Mouse (Mus musculus) liver, embryonic 12.5 days (tissue): ENCODE measurements around the gene Spef2. TPM values are rescaled to one million over a fixed set of nuclear protein-coding genes. Genes with fewer than 3 reads are reported as not detected.
"Not testable (repeated sequence)": the region's sequence is repeated elsewhere in the genome, so short reads cannot be mapped to it uniquely, and the experiment has no call there.

Experiments used
- ATAC-seq: fragments of 200-750 bp; cut with Nextera tagmentation; 2 replicates; pipeline ENCODE4 v1.8.0; 2017; ENCODE audit warnings: moderate number of reproducible peaks, mild to moderate bottlenecking, moderate library complexity
- H3K27ac ChIP-seq: fragments of 300-500 bp; sonication (generic); 2 replicates; pipeline ENCODE4 v1.5.1; 2016; ENCODE audit warnings: mild to moderate bottlenecking
- H3K27me3 ChIP-seq: fragments of 300-500 bp; sonication (generic); replicated peaks from 2 replicates; pipeline ENCODE4 v1.6.1; 2016; ENCODE audit warnings: mild to moderate bottlenecking, moderate library complexity
- H3K36me3 ChIP-seq: fragments of 300-500 bp; sonication (generic); 2 replicates; pipeline ENCODE4 v1.6.1; 2016; ENCODE audit warnings: mild to moderate bottlenecking, moderate library complexity
- H3K4me1 ChIP-seq: fragments of 300-500 bp; sonication (generic); 2 replicates; pipeline ENCODE4 v1.6.1; 2016
- H3K4me2 ChIP-seq: fragments of 300-500 bp; sonication (generic); 2 replicates; pipeline ENCODE4 v1.6.1; 2016; ENCODE audit warnings: mild to moderate bottlenecking, moderate library complexity
- H3K4me3 ChIP-seq: fragments of 300-500 bp; sonication (generic); 2 replicates; pipeline ENCODE4 v1.5.1; 2016; ENCODE audit warnings: mild to moderate bottlenecking, moderate library complexity
- H3K9ac ChIP-seq: fragments of 300-500 bp; sonication (generic); 2 replicates; pipeline ENCODE4 v1.6.1; 2016; ENCODE audit warnings: mild to moderate bottlenecking, moderate library complexity
- H3K9me3 ChIP-seq: fragments of 300-500 bp; sonication (generic); replicated peaks from 2 replicates; pipeline ENCODE4 v1.6.1; 2016; ENCODE audit warnings: mild to moderate bottlenecking, moderate library complexity
- WGBS: fragments of 180-500 bp; shearing (Covaris S2); methylation state at CpG from one replicate; pipeline ENCODE4 v1.1.7; 2016; ENCODE audit not compliant: insufficient replicate concordance; 5-methylcytosine and 5-hydroxymethylcytosine counted together
- polyA plus RNA-seq: library from polyadenylated mRNA; unstranded; fragments of >200 nt; fragmentation: Nextera tagmentation; extraction: Ambion mirVana; gene quantifications from 2 replicates; pipeline ENCODE4 v1.2.1, GENCODE M21; 2016

The Spef2 gene
- polyA plus RNA-seq, 1 experiment from 2014 or later: 0.11 TPM

DNA sequence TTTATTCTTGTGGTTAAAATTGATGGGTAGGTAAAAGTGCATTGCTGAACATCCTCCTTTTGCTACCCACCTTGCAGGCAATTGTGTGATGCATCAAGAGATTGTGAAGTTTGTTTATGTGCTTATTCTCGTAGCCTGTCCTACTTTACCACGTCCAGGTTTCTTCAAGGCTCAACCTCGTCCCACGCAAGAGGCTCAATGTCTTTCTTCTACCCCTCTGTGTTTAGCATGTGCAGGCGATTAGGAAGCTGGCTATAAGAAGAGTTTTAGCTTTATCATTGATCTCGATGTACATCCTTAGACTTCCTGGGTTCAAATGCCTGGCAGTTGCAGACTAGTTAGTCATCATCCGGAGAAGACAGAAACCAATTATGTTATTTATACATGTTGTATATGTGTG lies 176.0 kb downstream of the Spef2 start:
- H3K27me3 ChIP-seq: no peaks in the 10 kb centered on the region
- 67% methylated on average over 7 of the region's 7 CpGs for WGBS
- no peak overlapping the region for H3K27ac ChIP-seq
- ATAC-seq: no peak
- no peaks in the 10 kb centered on the region for H3K4me1 ChIP-seq
- no peaks in the 10 kb centered on the region for H3K36me3 ChIP-seq
- no peak overlapping the region for H3K9ac ChIP-seq
- H3K9me3 ChIP-seq: no peaks in the 10 kb centered on the region
- no peak overlapping the region for H3K4me2 ChIP-seq
- no peak overlapping the region for H3K4me3 ChIP-seq

DNA sequence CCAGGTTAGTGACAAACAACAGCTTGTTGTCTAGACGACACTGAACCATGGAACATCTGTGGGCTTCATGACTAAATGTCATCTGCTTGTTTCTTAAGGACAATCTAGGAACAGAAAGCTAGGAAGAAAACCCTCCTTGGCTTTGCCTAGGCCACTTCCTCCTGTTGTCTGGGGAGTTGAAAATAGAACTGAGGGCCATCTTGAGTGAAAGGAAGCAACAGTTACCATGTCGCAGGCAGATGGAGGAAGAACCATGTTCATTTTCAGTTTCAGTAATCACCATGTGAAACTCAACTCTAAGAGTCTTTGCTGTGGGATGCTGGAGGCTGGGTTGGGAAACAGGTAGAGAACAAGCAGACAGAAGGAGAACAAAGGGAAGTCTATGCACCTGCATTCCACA lies 176.8 kb downstream of the Spef2 start:
- H3K27ac ChIP-seq: no peak overlapping the region
- ATAC-seq: no peak
- no peak overlapping the region for H3K4me3 ChIP-seq
- no peaks in the 10 kb centered on the region for H3K4me1 ChIP-seq
- no peak overlapping the region for H3K9ac ChIP-seq
- WGBS: 42% methylated on average over 2 of the region's 2 CpGs
- H3K27me3 ChIP-seq: no peaks in the 10 kb centered on the region
- no peaks in the 10 kb centered on the region for H3K9me3 ChIP-seq
- no peak overlapping the region for H3K4me2 ChIP-seq
- H3K36me3 ChIP-seq: no peaks in the 10 kb centered on the region

DNA sequence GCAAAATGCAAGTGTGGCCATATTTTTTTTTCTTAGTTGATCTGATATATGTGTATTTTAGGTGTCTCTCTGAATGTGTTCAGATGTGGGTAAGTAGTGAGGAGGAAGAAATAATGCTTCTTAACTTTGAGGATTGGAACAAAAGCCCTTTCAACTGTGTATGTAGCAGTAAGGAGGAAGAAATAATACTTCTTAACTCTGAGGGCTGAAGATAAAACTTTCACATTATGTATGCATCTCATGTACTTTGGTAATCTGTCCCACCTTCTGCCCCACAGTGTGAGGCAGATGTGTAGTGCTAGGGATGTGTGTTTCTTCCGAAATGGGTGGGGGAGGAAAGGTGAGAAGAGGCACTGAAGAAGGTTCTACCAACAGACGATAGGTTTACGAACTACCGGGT lies 181.4 kb downstream of the Spef2 start:
- Histone ChIP-seq H3K27me3 (no peaks in the 10 kb centered on the region), H3K4me3 (no peak overlapping the region), H3K36me3 (no peaks in the 10 kb centered on the region), H3K4me2 (no peak overlapping the region), H3K9ac (no peak overlapping the region), H3K4me1 (no peaks in the 10 kb centered on the region), H3K27ac (no peak overlapping the region), H3K9me3 (no peaks in the 10 kb centered on the region)
- 71% methylated on average over 4 of the region's 4 CpGs for WGBS
- no peak for ATAC-seq

DNA sequence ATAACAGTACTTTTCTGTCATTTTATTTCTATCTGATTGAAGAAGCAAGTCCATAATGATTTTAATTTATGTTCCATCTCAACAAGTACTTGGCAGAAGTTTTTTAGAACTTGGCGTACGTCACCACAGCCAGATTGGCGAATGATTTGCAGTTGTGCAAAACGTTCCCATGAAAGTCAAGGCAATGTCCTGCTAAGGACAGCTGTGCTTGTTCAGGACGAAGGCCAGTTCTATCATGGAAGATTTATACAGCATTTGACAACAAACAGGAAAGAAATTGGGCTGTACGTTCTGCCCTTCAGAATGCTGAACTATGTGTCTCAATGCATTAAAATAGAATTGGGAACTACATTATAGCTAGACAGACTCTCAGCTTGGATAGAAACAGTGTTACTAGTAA lies 183.3 kb downstream of the Spef2 start:
- Histone ChIP-seq H3K36me3 (no peaks in the 10 kb centered on the region), H3K4me1 (no peaks in the 10 kb centered on the region), H3K27ac (no peak overlapping the region), H3K27me3 (no peaks in the 10 kb centered on the region), H3K9ac (no peak overlapping the region), H3K4me3 (no peak overlapping the region), H3K9me3 (no peaks in the 10 kb centered on the region), H3K4me2 (no peak overlapping the region)
- no peak for ATAC-seq
- 64% methylated on average over 6 of the region's 6 CpGs for WGBS

DNA sequence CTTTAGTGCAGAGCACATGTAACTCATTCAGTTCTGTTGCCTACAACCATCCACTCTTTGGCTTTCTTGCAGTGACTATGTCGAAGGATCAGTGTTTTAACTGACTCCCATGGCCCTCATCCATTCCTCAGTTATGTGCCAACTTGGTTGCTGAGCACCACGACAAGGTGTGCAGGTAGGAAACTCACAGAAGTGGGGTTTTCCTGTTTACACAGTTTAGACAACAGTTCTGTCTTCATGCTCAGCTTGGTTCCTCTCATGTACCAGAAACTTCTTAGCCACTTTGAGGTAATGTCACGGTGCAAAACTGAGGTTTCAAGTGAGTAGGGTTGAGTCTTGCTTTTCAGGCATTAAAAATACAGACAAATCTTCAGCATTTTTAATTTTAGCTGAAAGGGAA lies 184.5 kb downstream of the Spef2 start:
- H3K27me3 ChIP-seq: no peaks in the 10 kb centered on the region
- WGBS: 52% methylated on average over 3 of the region's 3 CpGs
- no peak overlapping the region for H3K4me2 ChIP-seq
- ATAC-seq: no peak
- H3K4me3 ChIP-seq: no peak overlapping the region
- H3K36me3 ChIP-seq: no peaks in the 10 kb centered on the region
- no peak overlapping the region for H3K9ac ChIP-seq
- no peaks in the 10 kb centered on the region for H3K9me3 ChIP-seq
- H3K27ac ChIP-seq: no peak overlapping the region
- H3K4me1 ChIP-seq: no peaks in the 10 kb centered on the region

DNA sequence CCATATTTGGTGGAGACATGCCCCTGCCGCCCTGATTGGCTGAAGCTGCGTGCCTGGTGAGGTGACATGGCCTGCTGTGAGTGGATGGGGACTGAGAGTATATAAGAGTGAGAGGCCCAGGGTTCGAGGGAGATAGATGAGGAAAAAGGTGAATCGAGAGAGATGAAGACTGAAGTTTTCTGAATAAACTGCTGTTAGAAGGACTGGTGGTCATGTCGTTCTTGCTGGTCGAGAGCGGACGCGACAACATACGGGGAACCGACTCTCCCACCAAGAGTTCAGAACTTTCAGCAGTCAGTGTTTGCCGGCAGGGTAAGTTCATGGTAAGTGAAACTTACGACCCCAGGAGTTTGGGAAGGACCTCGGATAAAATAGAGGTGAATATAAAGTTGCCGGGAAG lies 191.4 kb downstream of the Spef2 start:
- not testable (repeated sequence) for H3K4me1 ChIP-seq, H3K36me3 ChIP-seq, ATAC-seq, H3K4me3 ChIP-seq, H3K9ac ChIP-seq, H3K4me2 ChIP-seq, H3K9me3 ChIP-seq, H3K27me3 ChIP-seq, H3K27ac ChIP-seq
- 80% methylated on average over 15 of the region's 15 CpGs for WGBS

DNA sequence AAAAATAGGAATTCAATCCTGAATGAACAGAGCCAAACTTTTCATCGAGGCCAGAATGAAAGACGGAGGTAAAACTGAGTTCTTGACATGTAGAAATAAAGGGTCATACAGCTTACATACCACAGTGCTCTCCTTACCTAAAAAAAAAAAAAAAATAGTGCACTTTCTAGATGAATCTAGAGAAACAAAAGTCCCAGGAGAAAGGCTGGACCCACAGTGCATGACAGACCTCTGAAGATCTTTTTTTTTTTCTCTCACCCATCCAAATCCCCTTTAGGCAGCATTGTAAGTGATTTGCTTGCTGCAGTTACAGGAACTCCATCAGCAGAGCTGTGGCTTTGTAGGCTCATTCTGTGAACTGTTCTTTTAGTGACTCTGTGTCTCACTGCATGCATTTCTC lies 199.7 kb downstream of the Spef2 start:
- no peaks in the 10 kb centered on the region for H3K36me3 ChIP-seq
- no peak overlapping the region for H3K9ac ChIP-seq
- no peak overlapping the region for H3K27ac ChIP-seq
- no peak overlapping the region for H3K4me3 ChIP-seq
- H3K4me2 ChIP-seq: no peak overlapping the region
- no peak for ATAC-seq
- 72% methylated on average over 2 of the region's 2 CpGs for WGBS
- H3K4me1 ChIP-seq: no peaks in the 10 kb centered on the region
- H3K9me3 ChIP-seq: no peaks in the 10 kb centered on the region
- H3K27me3 ChIP-seq: no peaks in the 10 kb centered on the region

DNA sequence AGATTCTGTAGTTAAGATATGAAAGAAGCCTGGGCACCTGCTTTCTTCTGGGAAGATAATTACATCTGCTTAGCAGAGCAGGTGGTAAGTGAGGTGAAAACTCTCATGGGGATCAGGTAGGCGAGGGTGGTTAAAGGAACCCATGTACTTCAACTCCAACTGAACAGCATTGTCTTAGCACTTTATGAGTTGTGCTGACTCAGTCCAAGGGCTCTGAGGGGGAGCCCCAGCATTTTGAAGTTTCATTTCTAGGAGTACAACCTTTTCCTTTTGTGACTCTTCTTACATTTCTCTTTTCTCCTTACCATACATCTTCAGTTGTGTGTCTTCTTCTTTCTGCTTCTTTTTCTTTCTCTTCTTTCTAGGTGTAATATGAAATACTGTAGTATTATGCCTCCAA lies 213.5 kb downstream of the Spef2 start:
- Histone ChIP-seq H3K27me3 (no peaks in the 10 kb centered on the region), H3K27ac (no peak overlapping the region), H3K4me2 (no peak overlapping the region), H3K9me3 (no peaks in the 10 kb centered on the region), H3K4me1 (no peaks in the 10 kb centered on the region), H3K4me3 (no peak overlapping the region), H3K36me3 (no peaks in the 10 kb centered on the region), H3K9ac (no peak overlapping the region)
- ATAC-seq: no peak
- 33% methylated on average over 1 of the region's 1 CpGs for WGBS

DNA sequence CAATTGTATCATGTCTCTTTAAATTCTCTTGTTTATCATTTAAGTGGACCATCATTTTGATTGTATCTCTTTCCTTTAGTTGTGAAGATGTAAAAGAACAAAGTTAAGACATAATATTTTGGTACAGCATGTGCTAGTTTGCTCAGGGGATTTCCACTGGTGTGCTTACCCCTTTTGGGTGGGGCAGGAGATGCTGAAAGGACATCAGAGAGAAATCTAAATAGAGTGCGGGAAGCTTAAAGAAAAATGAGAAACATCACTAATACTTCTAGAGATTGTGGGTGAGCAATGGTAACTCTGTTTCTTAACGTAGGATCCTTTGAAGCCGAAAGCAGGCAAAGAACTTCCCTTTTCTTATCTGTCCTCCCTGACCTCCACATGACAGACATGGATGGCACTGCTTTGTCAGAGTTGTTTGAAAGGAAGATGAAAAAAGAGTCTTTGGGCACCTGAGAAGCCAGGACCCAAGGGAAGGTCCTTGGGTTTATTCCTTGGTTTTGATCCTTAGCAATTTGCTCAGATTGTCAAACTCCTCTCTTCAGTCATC lies 215.2 kb downstream of the Spef2 start:
- WGBS: 21% methylated on average over 3 of the region's 3 CpGs
- H3K27ac ChIP-seq: no peak overlapping the region
- no peak overlapping the region for H3K4me2 ChIP-seq

DNA sequence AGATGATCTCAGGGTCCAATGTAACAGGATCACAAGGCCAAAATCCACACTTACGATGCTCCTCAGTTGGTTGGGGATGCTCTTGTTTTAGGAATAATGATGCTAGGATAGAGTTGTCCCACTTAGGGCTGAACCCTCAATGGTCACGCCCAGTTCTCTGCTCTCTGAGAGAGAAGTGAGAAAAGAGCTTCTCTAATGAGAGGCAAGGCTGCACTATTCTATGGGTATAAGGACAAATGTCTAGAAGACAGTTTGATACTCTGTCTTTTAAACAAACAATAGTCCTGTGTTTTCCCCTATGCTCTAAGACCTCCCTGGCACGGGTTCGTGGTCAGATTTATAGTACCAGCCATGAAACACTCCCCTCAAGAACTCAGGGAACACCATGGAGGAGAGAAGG lies 218.6 kb downstream of the Spef2 start, which contains the start of gene Il7r:
Gene Il7r (minus strand): TSS at position 101 of the 400 bp plus-strand sequence.
- no peaks in the 10 kb centered on the region for H3K27me3 ChIP-seq
- H3K27ac ChIP-seq: no peak within 1 kb of the TSS
- ATAC-seq: no peak
- H3K9me3 ChIP-seq: no peaks in the 10 kb centered on the region
- no peak within 1 kb of the TSS for H3K9ac ChIP-seq
- H3K4me3 ChIP-seq: no peak within 1 kb of the TSS
- no peak within 1 kb of the TSS for H3K4me2 ChIP-seq
- WGBS: 58% methylated on average over 4 of the region's 4 CpGs
- no peaks in the 10 kb centered on the region for H3K36me3 ChIP-seq
- no peaks in the 10 kb centered on the region for H3K4me1 ChIP-seq

More for the DNA sequence above, 215.2 kb downstream of the Spef2 start:
- H3K27me3 ChIP-seq: no peaks in the 10 kb centered on the region
- H3K36me3 ChIP-seq: no peaks in the 10 kb centered on the region
- no peak for ATAC-seq
- H3K9me3 ChIP-seq: no peaks in the 10 kb centered on the region
- H3K4me1 ChIP-seq: no peaks in the 10 kb centered on the region
- H3K9ac ChIP-seq: no peak overlapping the region
- no peak overlapping the region for H3K4me3 ChIP-seq

DNA sequence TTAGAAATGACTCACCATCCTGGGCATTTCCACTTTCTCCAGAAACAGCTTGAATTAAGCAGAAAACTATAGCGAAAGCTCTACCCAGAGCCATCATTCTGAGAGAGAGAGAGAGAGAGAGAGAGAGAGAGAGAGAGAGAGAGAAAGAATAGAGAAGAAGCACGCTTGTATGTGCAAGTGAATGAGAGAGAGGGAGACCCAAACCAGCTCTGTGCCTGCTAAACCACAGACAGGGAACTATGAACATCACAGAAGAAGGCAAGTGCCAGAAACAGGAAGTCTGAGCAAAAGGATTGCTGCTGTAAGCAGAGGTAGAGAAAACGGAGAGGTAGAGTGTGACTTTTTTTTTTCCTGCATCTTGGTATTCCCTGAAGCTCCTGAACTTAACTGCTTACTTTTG lies 219.0 kb downstream of the Spef2 start:
- 23% methylated on average over 3 of the region's 3 CpGs for WGBS
- Histone ChIP-seq H3K4me1 (no peaks in the 10 kb centered on the region), H3K9ac (no peak overlapping the region), H3K9me3 (no peaks in the 10 kb centered on the region), H3K36me3 (no peaks in the 10 kb centered on the region), H3K27me3 (no peaks in the 10 kb centered on the region), H3K4me3 (no peak overlapping the region), H3K4me2 (no peak overlapping the region), H3K27ac (no peak overlapping the region)
- ATAC-seq: no peak
